Mouse (Mus musculus) erythroblast, embryonic 14.5 days (primary cell): ENCODE measurements around the gene Epb41l2.

ENCODE experiments used
- GATA1 ChIP-seq: IDR thresholded peaks from 2 replicates; pipeline ENCODE4 v1.6.1; 2012; ENCODE audit warnings: low read length, inconsistent platforms, mixed read lengths
- TAL1 ChIP-seq: IDR thresholded peaks from 3 replicates; pipeline ENCODE4 v1.6.1; 2012; ENCODE audit warnings: low read length, inconsistent platforms, mixed read lengths

GRCm38 (mm10) chr10:25453772-25454171 lies 94.2 kb downstream of the Epb41l2 start:
- TF ChIP-seq TAL1: no peak
- TF ChIP-seq GATA1: no peak
